15 mouse cellular contexts compared by ENCODE assay signal in the genomic region with DNA sequence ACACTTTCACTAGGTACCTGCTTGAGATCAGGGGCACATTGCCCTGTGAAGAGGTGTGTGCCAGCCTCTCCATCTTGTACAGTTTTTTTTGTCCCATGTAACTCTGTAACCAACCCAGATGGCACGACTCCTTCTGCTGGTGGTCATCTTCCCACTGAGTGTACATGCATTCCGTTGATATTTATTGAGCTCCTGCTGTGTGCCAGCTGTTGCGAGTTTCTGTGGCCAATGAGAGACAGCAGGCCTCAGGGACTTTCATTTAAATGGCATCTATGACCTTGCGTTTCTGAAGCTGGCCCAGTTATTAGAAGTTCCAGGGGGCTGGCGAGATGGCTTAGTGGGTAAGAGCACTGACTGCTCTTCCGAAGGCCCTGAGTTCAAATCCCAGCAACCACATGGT.
"Had no signal": no experiment of that assay in that cellular context is flagged by ENCODE, and none has a peak within 500 bp of the region (broad histone marks: within the 10 kb centered on the region; RNA-seq: fewer than 3 reads in every experiment).

No protein-coding gene starts in this region.

- H3K4me3 ChIP-seq: layer of hippocampus, adult 2 months; limb, embryonic 15.5 days; liver, embryonic 12.5 days; midbrain, embryonic 12.5 days; myocyte; neural tube, embryonic 15.5 days had no signal

- ATAC-seq: liver, embryonic 12.5 days had no signal

- H3K4me2 ChIP-seq: limb, embryonic 15.5 days; liver, embryonic 12.5 days; lung, embryonic 14.5 days; midbrain, embryonic 12.5 days; neural tube, embryonic 15.5 days had no signal

- DNase-seq: kidney, postnatal 10 days; kidney, postnatal 4 days; lung, embryonic 14.5 days; lung, postnatal 14 days; right cerebral cortex, postnatal 4 days; spleen, adult 18-20 months; thymus, adult 18-20 months; thymus, postnatal 14 days had no signal

- H3K36me3 ChIP-seq: limb, embryonic 15.5 days; liver, embryonic 12.5 days; midbrain, embryonic 12.5 days; neural tube, embryonic 15.5 days had no signal

- H3K9ac ChIP-seq: limb, embryonic 15.5 days; liver, embryonic 12.5 days; lung, embryonic 14.5 days; midbrain, embryonic 12.5 days; neural tube, embryonic 15.5 days had no signal

- H3K27me3 ChIP-seq: limb, embryonic 15.5 days; neural tube, embryonic 15.5 days had no signal

- H3K4me1 ChIP-seq: limb, embryonic 15.5 days; liver, embryonic 12.5 days had no signal

- H3K27ac ChIP-seq: layer of hippocampus, adult 2 months; limb, embryonic 15.5 days; liver, embryonic 12.5 days; macrophage; midbrain, embryonic 12.5 days; neural tube, embryonic 15.5 days had no signal

- H3K9me3 ChIP-seq: limb, embryonic 15.5 days; liver, embryonic 12.5 days; midbrain, embryonic 12.5 days; neural tube, embryonic 15.5 days had no signal
